Mouse (Mus musculus): ENCODE results near the gene Kpna3. TPM values are rescaled to one million over a fixed set of nuclear protein-coding genes. Genes with fewer than 3 reads are reported as not detected.
"Not testable (repeated sequence)": the region's sequence is repeated elsewhere in the genome, so short reads cannot be mapped to it uniquely, and the experiment has no call there.

Kpna3 gene
- 10 to 100 TPM; 71.2 to 75.3 TPM for total RNA-seq (2021)
- long read RNA-seq, experiment 1, full-length matches to known transcripts: 49 of 57 reads
- long read RNA-seq, experiment 1, partial matches to known transcripts: 7 of 57 reads
- long read RNA-seq, experiment 1, other reads (novel, unspliced or antisense): 1 of 57 reads
- long read RNA-seq, experiment 2, full-length matches to known transcripts: 27 of 32 reads
- long read RNA-seq, experiment 2, partial matches to known transcripts: 1 of 32 reads
- long read RNA-seq, experiment 2, other reads (novel, unspliced or antisense): 4 of 32 reads

DNA sequence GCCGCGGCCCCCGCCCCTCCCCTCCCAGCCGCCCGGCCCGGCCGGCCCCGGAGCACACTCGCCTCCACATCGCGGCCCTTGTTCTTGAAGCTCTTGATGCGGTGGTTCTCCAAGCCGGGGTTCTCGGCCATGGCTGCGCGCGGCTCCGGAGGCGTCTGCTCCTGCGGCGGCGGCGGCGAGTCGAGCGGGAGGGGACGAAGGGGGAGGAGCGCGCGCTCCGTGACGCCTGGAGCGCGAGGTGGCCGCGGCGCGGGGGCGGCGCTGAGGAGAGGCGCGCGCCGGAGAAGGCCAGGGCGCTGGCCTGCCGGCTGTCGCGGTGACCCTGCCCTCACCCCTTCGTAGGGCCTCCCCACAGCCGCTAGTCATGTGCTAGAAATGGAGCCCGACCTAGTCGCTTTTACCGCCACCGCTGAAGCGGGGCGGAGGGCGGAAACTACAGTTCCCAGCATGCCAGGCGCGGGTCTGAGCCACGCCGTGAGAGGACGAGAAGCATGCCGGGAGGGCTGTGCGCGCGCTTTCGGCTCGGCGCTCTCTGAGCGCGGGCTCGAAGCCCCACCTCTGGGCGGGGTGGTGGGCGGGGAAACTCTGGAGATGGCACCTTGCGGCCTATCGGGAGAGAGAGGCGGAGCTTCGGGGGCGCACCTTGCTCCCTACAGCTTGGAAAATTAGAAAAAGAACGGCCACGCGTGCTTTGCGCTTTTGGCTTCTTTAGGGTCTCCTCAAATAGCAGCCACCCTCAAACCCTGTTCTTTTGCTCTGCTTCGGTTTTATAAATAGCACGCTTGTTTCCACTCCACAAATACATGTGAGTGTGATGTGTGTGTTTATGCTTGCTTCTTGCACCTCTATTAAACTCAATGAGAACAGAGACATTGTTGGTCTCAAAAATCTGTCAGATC lies at the start of gene Kpna3:
Kpna3 (minus strand) TSS at position 214 of the 899 bp plus-strand sequence.
- peak; percentile 91 to 97 for DNase-seq (ENCODE audit: low spot score in 2 of 2)

DNA sequence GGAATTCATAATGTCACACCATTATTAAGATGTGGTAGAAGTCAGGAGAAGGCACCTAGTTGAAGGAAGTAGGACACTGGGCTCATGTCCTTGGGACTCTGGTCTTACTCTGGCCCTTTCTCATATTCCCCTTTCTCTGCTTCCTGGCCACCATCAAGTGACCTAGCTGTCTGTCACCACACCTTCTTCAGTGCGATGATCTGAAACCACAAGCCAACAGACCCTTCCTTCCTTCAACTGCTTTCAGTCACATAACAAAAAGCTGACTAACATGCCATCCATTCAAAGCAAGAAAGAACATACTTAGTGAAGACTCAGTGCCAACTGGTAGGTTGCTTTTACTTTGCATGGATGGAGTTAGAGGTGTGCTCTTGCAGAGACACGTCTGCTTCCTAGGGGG lies 20.7 kb upstream of the Kpna3 start:
- DNase-seq (ENCODE audit: low spot score in 2 of 2): no peak

DNA sequence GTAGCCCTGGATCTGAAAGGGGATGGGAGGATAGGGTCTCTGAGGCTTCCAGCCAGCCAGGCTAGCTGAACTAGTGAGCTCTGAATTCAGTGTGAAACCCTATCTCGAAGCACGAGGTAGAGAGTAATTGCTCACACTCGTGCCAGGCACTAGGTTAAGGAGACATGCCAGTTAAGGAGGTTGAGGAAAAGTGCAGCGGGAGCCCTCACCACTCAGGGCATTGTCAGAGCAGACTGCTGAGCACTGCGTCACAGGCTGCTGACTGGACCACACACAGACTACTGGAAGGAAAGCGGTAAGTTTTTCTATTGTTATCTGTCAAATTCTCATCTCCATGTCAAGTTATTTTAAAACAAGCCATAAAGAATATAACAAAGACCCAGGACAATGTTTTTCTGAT lies 17.8 kb upstream of the Kpna3 start:
- DNase-seq (ENCODE audit: low spot score in 2 of 2): no peak

DNA sequence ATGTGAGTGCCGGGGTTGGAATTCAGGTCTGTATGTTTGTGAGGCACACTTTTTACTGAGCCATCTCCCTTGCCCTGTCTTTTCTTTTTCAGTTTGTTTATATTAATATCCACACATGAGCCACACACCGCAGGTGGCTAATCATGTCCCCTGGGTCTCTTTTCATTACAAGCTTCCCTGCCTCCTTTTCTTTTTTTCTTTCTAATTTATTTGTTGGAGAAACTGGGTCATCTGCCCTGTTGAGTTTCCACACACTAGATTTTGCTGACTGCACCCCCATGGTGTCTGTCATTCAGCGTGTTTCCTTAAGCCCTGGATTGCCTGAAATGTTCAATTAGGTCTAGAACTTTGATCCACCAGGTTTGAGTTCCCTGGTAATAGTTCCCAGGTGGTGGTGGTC lies 15.9 kb upstream of the Kpna3 start:
- no peak for DNase-seq (ENCODE audit: low spot score in 2 of 2)

DNA sequence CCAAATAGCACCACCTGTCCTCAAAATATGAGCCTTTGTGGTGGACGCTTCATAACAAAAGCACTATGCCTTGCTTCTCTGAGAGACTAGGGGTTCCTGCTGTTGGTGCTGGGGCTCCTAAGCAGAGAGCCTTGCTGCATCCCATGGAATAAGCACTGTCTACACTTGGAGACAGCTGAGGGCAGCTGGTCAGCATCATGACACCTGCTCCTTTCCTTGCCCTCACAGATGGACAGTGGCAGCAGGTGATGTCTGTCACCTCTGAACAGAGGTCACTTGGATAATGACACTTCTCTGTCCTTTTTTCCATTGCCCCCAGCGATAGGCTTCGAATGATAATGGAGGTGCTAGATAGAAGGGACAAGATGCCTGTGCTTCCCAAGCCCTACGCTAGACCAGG lies 13.4 kb upstream of the Kpna3 start:
- DNase-seq (ENCODE audit: low spot score in 2 of 2): no peak

DNA sequence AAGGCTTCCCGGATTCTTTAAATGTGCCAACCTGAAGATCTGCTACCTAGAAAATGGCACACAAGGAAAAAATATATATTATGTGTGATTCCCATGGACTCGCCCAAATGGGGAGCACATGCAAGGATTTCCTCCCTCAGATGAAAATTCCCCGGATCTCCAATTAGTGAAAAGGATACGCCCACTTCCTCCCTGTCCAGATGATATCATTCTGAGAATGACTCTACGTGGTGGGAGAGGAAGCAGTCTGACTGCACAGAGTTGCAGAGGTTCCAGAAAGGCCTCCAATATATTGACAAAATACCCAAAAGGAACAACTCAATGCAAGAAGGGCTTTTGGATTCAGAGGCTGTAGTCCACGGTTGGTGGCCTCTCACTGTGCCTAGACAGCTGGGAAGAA lies 12.8 kb upstream of the Kpna3 start:
- DNase-seq (ENCODE audit: low spot score in 2 of 2): no peak

DNA sequence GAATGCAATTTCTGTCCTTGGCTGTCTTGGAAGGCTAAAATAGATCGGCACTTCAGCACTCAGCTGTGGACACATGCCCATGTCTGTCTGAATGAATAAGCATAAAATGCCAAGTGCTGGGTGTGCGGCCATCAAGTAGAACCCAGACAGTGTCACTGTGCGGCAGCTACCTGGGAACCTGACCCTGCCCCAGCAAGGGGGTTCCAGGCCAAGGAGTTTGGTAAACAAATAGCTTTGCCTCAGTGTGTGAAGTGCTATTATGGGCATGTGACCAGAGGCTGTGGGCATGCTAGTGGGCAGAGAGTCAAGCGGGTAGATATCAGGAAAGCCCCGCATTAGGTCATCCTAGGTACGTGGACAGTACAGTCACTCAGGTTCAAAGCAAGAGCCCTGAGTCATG lies 8.1 kb upstream of the Kpna3 start:
- no peak for DNase-seq (ENCODE audit: low spot score in 2 of 2)

DNA sequence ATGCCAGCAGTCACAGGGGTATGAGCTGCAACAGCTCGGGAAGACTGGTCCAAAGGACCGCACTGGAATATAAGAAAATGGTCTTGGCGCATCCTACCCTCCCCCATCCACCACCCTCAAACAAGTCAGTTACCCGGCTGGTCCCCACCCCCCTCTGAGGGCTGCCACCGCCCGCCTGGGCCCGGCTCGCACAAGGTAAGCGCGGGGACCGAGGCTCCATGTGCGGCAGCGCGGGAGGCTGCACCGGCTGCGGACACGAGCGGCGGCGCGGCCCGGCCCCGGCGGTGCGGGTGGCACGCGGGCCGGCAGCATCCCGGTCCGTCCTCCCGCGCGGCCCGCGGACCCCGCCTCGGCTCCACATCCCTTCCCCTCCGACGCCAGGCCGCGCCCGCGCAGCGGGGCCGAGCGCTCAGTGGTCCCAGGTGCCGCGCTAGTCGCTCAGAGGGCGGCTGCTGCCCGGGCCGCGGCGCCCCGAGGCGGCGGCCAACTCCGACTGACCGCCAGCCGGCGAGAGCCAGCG lies 473 bp downstream of the Kpna3 start:
- DNase-seq (ENCODE audit: low spot score in 2 of 2): peak in 1 of 2 experiments; percentile 40

DNA sequence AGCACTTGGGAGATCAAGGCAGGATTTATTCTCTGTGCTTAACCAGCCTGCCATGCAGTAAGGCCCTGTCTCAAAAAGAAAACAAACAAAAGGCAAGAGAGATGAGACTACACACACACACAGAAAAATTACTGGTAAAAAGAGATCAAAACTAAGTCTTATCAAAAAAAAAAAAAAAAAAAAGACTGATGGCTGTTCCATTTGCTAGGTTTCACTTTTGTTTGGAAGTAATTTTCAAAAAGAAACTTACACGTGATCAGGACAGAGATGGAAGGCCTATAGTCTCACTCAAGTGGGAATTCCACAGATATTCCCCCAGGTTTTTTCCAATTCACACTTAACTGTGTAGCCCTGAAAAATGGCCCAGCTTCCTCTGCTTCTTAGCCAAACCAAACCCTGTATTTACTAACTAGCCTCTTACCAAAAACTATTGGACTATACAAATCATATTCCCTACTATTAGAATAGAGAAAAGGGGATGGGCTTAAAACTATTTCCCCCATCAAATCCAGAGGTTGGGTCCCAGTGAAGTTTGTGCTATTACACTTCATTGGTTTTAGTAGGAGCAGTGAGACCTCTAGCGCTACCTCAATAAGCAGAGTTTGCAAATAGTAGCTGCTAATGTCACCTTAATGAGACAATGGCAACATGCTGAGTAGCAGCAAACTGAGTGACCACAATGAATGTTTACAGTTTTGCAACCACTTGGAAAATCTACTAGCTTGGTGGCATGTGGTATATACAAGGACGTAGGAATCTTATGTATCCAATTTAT lies 1.3 kb downstream of the Kpna3 start:
- DNase-seq (ENCODE audit: low spot score in 2 of 2): no peak

DNA sequence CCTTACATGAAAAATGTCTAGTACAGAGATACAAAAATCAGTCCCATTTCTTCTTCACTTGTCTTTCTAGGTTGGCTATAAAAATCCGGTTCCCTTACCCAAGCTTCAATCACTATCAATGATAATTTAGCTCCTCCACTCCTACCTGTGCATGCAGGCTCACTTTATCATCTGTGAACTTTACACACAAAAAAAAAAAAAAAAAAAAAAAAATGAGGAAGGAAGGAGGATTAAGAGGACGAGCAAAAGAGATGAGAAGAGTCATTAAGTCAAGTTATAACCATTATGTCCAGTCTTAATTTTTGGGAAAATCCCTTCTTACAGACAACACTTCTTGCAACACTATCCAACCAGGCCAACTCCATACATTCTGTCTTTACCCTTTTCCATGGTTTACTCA lies 2.8 kb downstream of the Kpna3 start:
- no peak for DNase-seq (ENCODE audit: low spot score in 2 of 2)

DNA sequence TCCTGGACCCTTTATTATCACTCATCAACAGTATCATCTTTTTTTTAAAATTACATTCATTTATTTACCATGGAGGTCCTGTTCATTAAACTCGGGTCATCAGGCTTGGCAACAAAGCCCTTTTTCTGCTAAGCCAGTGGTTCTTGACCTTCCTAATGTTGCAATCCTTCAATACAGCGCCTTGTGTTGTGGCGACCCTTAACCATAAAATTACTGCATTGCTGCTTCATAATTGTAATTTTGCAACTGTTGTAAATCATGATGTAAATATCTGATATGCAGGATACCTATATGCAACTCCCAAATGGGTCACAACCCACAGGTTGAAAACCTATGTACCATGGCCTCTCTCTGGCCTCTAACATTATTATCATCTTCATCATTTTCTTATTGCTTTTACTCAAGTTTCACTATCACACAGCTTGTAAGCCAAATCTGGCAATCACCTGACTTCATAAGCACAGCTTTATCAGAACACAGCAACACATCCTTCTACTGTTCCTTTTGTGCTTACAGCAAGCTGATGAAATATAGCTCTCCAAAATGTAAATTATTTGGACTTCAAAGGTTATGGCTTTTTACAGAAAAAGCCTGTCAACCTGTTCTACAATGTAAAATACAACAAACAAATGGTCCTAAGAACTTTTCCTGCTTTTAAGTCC lies 11.4 kb downstream of the Kpna3 start:
- DNase-seq (ENCODE audit: low spot score in 2 of 2): no peak

DNA sequence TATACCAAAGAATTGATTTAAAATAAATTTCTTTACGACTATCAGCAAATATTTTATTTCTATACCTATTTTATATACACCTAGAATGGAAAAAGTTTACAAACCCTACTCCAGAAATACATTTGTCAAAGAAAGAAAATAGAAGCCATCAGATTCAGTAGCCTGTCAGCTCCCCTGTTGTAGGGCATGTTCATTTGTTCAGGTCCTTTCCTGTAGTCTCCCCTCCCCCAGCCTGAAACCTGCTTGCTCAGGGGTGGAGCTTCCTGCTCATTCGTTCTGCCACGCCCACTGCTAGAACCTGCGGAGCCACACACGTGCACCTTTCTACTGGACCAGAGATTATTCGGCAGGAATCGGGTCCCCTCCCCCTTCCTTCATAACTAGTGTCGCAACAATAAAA lies 12.6 kb downstream of the Kpna3 start:
- DNase-seq (ENCODE audit: low spot score in 2 of 2): not testable (repeated sequence)

DNA sequence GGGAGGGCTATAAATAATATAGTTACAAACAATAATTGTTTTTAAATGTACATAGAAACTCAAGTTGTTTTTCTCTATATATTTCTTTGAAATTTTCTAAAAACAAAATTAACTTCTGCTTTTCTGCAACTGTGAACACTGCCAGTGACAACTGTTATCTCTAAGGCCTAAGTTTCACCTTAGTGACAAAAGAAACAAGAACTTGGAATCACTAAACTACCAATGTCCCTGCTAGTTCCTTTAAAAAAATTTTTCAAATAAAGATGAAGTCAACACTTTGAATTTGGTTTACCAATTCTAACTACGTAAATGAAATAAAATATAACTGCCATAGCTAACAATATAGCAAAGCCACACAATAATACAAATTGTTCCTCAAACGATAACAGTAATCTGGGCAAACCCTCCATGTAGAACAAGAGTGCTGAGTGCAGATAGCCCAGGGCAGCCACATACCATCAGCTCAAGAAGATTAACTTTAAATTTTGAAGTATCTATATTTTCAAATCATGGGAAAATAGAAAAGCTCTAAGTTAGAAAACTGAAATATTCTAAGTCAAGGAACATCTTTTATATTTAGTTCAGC lies 14.5 kb downstream of the Kpna3 start:
- no peak for DNase-seq (ENCODE audit: low spot score in 2 of 2)

DNA sequence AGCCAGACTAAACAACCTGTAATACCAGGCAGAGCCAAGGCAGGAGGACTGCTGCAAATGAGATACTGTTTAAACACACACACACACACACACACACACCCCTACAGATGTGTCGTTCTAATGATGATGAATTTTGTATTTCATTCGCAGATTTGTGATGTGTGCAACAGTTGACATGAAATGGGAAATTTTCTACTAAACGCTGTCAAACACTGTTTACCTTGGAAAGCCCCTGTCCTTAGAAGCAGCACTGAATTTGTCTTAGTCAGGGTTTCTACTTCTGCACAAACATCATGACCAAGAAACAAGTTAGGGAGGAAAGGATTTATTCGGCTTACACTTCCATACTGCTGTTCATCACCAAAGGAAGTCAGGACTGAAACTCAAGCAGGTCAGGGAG lies 24.0 kb downstream of the Kpna3 start:
- DNase-seq (ENCODE audit: low spot score in 2 of 2): no peak

DNA sequence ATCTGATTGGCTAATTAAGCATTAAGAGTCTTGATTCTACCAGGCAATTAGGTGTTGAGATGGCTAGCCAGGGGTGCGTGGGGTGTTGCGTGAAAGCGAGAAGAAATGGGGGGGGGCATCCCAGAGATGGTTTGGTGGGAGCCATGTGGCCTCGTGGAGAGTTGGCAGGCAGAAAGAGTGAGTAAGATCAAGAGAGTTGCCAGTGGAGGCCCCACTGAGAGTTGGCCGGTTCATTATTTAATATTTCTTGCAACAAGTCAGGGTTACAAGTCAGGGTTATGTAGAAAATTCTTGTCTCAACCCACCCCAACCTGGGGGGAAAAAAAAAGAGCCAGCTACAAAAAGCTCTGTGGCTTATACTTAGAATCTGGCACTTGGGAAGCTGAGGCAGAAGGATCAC lies 24.4 kb downstream of the Kpna3 start:
- no peak for DNase-seq (ENCODE audit: low spot score in 2 of 2)

DNA sequence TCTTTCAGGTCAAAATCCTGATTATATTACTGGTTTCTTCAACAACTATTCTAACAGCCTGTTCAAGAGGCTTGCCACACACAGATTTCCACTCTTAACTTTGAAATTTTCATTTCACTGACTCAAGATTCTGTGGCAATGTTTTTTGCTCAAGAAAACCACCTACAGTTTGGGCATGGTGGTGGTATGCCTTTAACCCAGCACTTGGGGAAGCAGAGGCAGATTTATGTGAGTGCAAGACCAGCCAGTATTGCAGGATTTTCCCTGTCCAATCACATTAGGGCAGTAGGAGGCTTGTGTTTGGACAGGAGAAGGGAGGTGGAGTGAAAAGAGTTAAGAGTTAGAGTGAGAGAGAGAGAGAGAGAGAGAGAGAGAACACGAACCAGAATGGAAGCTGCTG lies 24.9 kb downstream of the Kpna3 start:
- DNase-seq (ENCODE audit: low spot score in 2 of 2): no peak

DNA sequence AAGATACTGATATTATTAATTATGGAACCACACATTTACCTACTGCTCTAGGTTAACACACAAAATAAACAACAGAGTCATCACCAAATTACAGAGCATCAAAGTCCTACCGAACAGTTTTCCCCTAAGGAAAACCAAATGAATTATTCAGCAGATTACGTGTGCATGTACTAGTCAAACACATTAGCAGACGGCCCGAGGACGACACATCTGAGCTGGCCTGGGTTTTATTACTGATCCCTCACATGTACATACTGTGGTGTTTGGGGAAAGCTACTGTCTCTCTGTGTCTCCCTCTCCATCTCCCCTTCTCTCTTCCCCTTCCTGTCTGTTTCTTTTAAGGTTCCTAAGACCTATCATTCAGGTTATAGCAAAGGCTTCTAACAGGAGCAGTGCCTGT lies 25.5 kb downstream of the Kpna3 start:
- no peak for DNase-seq (ENCODE audit: low spot score in 2 of 2)

DNA sequence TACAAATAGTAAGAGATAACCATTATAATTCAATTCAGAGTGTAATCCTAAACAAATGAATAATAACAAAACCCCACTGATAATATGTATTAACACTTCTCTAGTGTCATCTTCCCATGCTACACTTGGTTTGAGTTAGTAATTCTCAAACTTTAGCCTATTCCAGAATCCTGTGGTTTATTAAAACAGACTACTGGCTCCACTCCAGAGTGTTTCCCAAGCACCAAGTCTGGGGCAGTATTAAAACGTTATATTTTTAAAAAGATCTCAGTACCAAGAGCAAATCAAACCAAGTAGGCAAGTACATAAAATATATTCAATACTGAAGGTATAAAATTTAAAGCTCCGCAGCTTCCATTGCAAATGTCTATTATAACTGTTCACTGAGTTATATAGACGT lies 26.0 kb downstream of the Kpna3 start:
- no peak for DNase-seq (ENCODE audit: low spot score in 2 of 2)

DNA sequence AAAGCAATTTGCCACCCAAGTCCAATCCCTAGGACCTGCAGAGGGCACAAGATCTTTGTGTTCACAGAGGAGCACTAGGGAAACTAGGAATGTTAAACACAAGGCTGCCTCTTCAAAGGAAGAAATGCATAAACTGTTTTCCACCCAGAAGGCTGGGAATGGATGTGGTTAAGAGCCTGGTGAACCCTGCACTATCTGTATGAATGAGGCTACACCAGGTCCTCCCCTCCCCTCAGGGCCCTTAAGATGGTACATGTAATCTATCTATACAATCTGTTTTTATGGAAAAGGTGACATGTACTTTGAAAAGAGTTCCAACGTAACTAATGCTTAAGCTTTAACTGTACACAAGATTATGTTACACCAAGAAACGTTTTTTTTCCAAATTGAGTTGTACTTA lies 29.7 kb downstream of the Kpna3 start:
- DNase-seq (ENCODE audit: low spot score in 2 of 2): no peak

DNA sequence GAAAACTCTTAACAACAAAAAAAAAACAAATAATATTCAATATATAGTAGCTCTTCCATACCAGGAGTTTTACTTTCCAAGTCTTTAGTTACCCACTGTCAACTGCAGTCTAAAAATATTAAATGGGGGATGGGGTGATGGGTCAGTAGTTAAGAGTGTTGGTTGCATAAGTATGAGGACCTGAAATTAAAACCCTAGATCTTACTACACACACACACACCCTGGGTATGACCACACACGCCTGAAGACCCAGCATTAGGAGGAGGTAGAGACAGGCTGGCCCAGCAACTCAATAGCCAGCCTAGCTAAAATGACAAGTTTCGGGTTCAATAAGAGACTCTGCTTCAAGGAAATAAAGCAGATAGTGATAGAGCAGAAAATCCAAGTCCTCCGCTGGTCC lies 32.6 kb downstream of the Kpna3 start:
- DNase-seq (ENCODE audit: low spot score in 2 of 2): no peak

DNA sequence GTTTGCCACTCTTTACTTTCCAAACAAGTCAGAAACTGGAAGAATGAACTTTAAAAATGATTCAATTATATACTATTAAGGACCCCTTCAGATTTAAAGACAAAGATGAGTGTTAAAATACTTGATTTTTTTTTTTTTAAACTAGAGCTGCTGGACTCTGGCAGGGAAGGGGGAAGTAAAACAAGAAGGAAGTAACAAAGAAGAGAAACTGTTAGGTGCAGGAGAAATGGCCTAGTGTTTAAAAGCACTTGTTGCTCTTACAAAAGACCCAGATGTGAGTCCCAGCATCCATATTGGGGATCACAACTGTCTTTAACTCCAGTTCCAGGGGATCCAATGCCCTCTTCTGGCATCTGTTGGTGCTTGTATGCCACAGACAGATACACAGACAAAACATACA lies 33.9 kb downstream of the Kpna3 start:
- no peak for DNase-seq (ENCODE audit: low spot score in 2 of 2)

Data from left cerebral cortex, adult 18-20 months (tissue).